Mouse (Mus musculus): ENCODE measurements around the gene Ly6g6d. TPM values are rescaled to one million over a fixed set of nuclear protein-coding genes. Genes with fewer than 3 reads are reported as not detected.
"Not testable (repeated sequence)": the region's sequence is repeated elsewhere in the genome, so short reads cannot be mapped to it uniquely, and the experiment has no call there.

The Ly6g6d gene
- polyA plus RNA-seq, 1 experiment from 2014 or later = 1.4 TPM

GRCm38 (mm10) chr17:35043794-35044193 lies 34.1 kb downstream of the Ly6g6d start:
- Histone ChIP-seq H3K9me3 (ENCODE audit: control insufficient read depth, low read length) (no peaks in the 10 kb centered on the region), H3K27ac (replicated peaks; ENCODE audit: low read depth, low read length) (no peak overlapping the region), H3K4me3 (ENCODE audit: low read depth, low read length) (no peak overlapping the region), H3K9ac (ENCODE audit: low read depth, low read length) (no peak overlapping the region), H3K4me2 (ENCODE audit: low read depth, low read length) (no peak overlapping the region), H3K27me3 (replicated peaks; ENCODE audit: control insufficient read depth, insufficient read depth, low read length) (no peaks in the 10 kb centered on the region), H3K36me3 (ENCODE audit: control insufficient read depth, insufficient read depth, low read length) (no peaks in the 10 kb centered on the region), H3K4me1 (ENCODE audit: control insufficient read depth, insufficient read depth, low read length) (peaks cover 33% of the 10 kb centered on the region)
- no peak for ATAC-seq (ENCODE audit: low read depth)
- no peak for DNase-seq (ENCODE audit: low spot score)
- 84% methylated on average over 4 of the region's 4 CpGs for WGBS

GRCm38 (mm10) chr17:35039121-35039873 lies 38.6 kb downstream of the Ly6g6d start:
- ATAC-seq (ENCODE audit: low read depth) (no peak), DNase-seq (ENCODE audit: low spot score) (no peak)
- H3K36me3 ChIP-seq (ENCODE audit: control insufficient read depth, insufficient read depth, low read length) = no peaks in the 10 kb centered on the region
- H3K4me1 ChIP-seq (ENCODE audit: control insufficient read depth, insufficient read depth, low read length) = no peaks in the 10 kb centered on the region
- no peaks in the 10 kb centered on the region for H3K27me3 ChIP-seq (replicated peaks; ENCODE audit: control insufficient read depth, insufficient read depth, low read length)
- no peak overlapping the region for H3K4me2 ChIP-seq (ENCODE audit: low read depth, low read length)
- H3K4me3 ChIP-seq (ENCODE audit: low read depth, low read length) = no peak overlapping the region
- no peaks in the 10 kb centered on the region for H3K9me3 ChIP-seq (ENCODE audit: control insufficient read depth, low read length)
- no peak overlapping the region for H3K9ac ChIP-seq (ENCODE audit: low read depth, low read length)
- 81% methylated on average over 11 of the region's 11 CpGs for WGBS
- no peak overlapping the region for H3K27ac ChIP-seq (replicated peaks; ENCODE audit: low read depth, low read length)

- ATAC-seq (ENCODE audit: low read depth) = no peak
- H3K4me1 ChIP-seq (ENCODE audit: control insufficient read depth, insufficient read depth, low read length) = no peaks in the 10 kb centered on the region
- WGBS = 69% methylated on average over 6 of the region's 6 CpGs
- H3K9ac ChIP-seq (ENCODE audit: low read depth, low read length) = no peak overlapping the region; the same call in 1 of the 2 replicates
- no peaks in the 10 kb centered on the region for H3K36me3 ChIP-seq (ENCODE audit: control insufficient read depth, insufficient read depth, low read length)
- no peak for DNase-seq (ENCODE audit: low spot score)
- H3K4me2 ChIP-seq (ENCODE audit: low read depth, low read length) = no peak overlapping the region
- H3K27ac ChIP-seq (replicated peaks; ENCODE audit: low read depth, low read length) = no peak overlapping the region
- no peaks in the 10 kb centered on the region for H3K9me3 ChIP-seq (ENCODE audit: control insufficient read depth, low read length)
- no peak overlapping the region for H3K4me3 ChIP-seq (ENCODE audit: low read depth, low read length)
- no peaks in the 10 kb centered on the region for H3K27me3 ChIP-seq (replicated peaks; ENCODE audit: control insufficient read depth, insufficient read depth, low read length)
These were observed 43.0 kb downstream of the Ly6g6d start for GRCm38 (mm10) chr17:35034896-35035295.

GRCm38 (mm10) chr17:35033703-35034102 lies 44.2 kb downstream of the Ly6g6d start:
- not testable (repeated sequence) for H3K9ac ChIP-seq (ENCODE audit: low read depth, low read length); H3K4me3 ChIP-seq (ENCODE audit: low read depth, low read length); H3K4me2 ChIP-seq (ENCODE audit: low read depth, low read length); DNase-seq (ENCODE audit: low spot score); H3K4me1 ChIP-seq (ENCODE audit: control insufficient read depth, insufficient read depth, low read length); H3K9me3 ChIP-seq (ENCODE audit: control insufficient read depth, low read length); H3K36me3 ChIP-seq (ENCODE audit: control insufficient read depth, insufficient read depth, low read length); H3K27ac ChIP-seq (replicated peaks; ENCODE audit: low read depth, low read length); ATAC-seq (ENCODE audit: low read depth); H3K27me3 ChIP-seq (replicated peaks; ENCODE audit: control insufficient read depth, insufficient read depth, low read length)
- 75% methylated on average over 1 of the region's 1 CpGs for WGBS

GRCm38 (mm10) chr17:35032323-35032870 lies 45.5 kb downstream of the Ly6g6d start:
- H3K9ac ChIP-seq (ENCODE audit: low read depth, low read length) = no peak overlapping the region
- H3K36me3 ChIP-seq (ENCODE audit: control insufficient read depth, insufficient read depth, low read length) = no peaks in the 10 kb centered on the region
- H3K27me3 ChIP-seq (replicated peaks; ENCODE audit: control insufficient read depth, insufficient read depth, low read length) = no peaks in the 10 kb centered on the region
- H3K27ac ChIP-seq (replicated peaks; ENCODE audit: low read depth, low read length) = no peak overlapping the region
- no peak for DNase-seq (ENCODE audit: low spot score)
- no peaks in the 10 kb centered on the region for H3K9me3 ChIP-seq (ENCODE audit: control insufficient read depth, low read length)
- no peak for ATAC-seq (ENCODE audit: low read depth)
- H3K4me2 ChIP-seq (ENCODE audit: low read depth, low read length) = no peak overlapping the region
- no peaks in the 10 kb centered on the region; the same call in 1 of the 2 replicates for H3K4me1 ChIP-seq (ENCODE audit: control insufficient read depth, insufficient read depth, low read length)
- 79% methylated on average over 8 of the region's 8 CpGs for WGBS
- no peak overlapping the region for H3K4me3 ChIP-seq (ENCODE audit: low read depth, low read length)

GRCm38 (mm10) chr17:35031880-35032279 lies 46.0 kb downstream of the Ly6g6d start:
- Histone ChIP-seq H3K27me3 (replicated peaks; ENCODE audit: control insufficient read depth, insufficient read depth, low read length) (no peaks in the 10 kb centered on the region), H3K4me3 (ENCODE audit: low read depth, low read length) (no peak overlapping the region), H3K27ac (replicated peaks; ENCODE audit: low read depth, low read length) (no peak overlapping the region), H3K9ac (ENCODE audit: low read depth, low read length) (no peak overlapping the region), H3K4me2 (ENCODE audit: low read depth, low read length) (no peak overlapping the region), H3K36me3 (ENCODE audit: control insufficient read depth, insufficient read depth, low read length) (no peaks in the 10 kb centered on the region), H3K9me3 (ENCODE audit: control insufficient read depth, low read length) (no peaks in the 10 kb centered on the region), H3K4me1 (ENCODE audit: control insufficient read depth, insufficient read depth, low read length) (no peaks in the 10 kb centered on the region; the same call in 1 of the 2 replicates)
- no peak for DNase-seq (ENCODE audit: low spot score)
- no peak for ATAC-seq (ENCODE audit: low read depth)
- WGBS = 88% methylated on average over 7 of the region's 7 CpGs

- no peak overlapping the region for H3K27ac ChIP-seq (replicated peaks; ENCODE audit: low read depth, low read length)
- ATAC-seq (ENCODE audit: low read depth) (no peak), DNase-seq (ENCODE audit: low spot score) (no peak)
- WGBS = 90% methylated on average over 11 of the region's 11 CpGs
- no peak overlapping the region for H3K4me2 ChIP-seq (ENCODE audit: low read depth, low read length)
- no peaks in the 10 kb centered on the region for H3K36me3 ChIP-seq (ENCODE audit: control insufficient read depth, insufficient read depth, low read length)
- no peaks in the 10 kb centered on the region for H3K27me3 ChIP-seq (replicated peaks; ENCODE audit: control insufficient read depth, insufficient read depth, low read length)
- H3K9ac ChIP-seq (ENCODE audit: low read depth, low read length) = no peak overlapping the region
- H3K9me3 ChIP-seq (ENCODE audit: control insufficient read depth, low read length) = no peaks in the 10 kb centered on the region
- no peak overlapping the region for H3K4me3 ChIP-seq (ENCODE audit: low read depth, low read length)
- H3K4me1 ChIP-seq (ENCODE audit: control insufficient read depth, insufficient read depth, low read length) = peaks cover under 1% of the 10 kb centered on the region
These were observed 46.6 kb downstream of the Ly6g6d start for GRCm38 (mm10) chr17:35031272-35031671.

GRCm38 (mm10) chr17:35029691-35030532 lies 48.0 kb downstream of the Ly6g6d start:
- Histone ChIP-seq H3K4me1 (ENCODE audit: control insufficient read depth, insufficient read depth, low read length) (peaks cover 4% of the 10 kb centered on the region), H3K36me3 (ENCODE audit: control insufficient read depth, insufficient read depth, low read length) (no peaks in the 10 kb centered on the region), H3K9me3 (ENCODE audit: control insufficient read depth, low read length) (no peaks in the 10 kb centered on the region), H3K4me2 (ENCODE audit: low read depth, low read length) (no peak overlapping the region), H3K27ac (replicated peaks; ENCODE audit: low read depth, low read length) (no peak overlapping the region), H3K4me3 (ENCODE audit: low read depth, low read length) (no peak overlapping the region), H3K9ac (ENCODE audit: low read depth, low read length) (no peak overlapping the region; the same call in 1 of the 2 replicates), H3K27me3 (replicated peaks; ENCODE audit: control insufficient read depth, insufficient read depth, low read length) (no peaks in the 10 kb centered on the region)
- WGBS = 36% methylated on average over 18 of the region's 19 CpGs
- DNase-seq (ENCODE audit: low spot score) (no peak), ATAC-seq (ENCODE audit: low read depth) (no peak)

All from embryonic facial prominence, embryonic 14.5 days (tissue).